Mouse (Mus musculus): ENCODE data around the gene Tmem109.

GRCm38 (mm10) chr19:10914291-10914690 lies 32.5 kb upstream of the Tmem109 start:
- TF ChIP-seq EP300 (IDR thresholded peaks at IDR 0.05; ENCODE audit: low read depth): no peak
- no peak for TF ChIP-seq CTCF (IDR thresholded peaks at IDR 0.05; ENCODE audit: low read depth)
